Mouse (Mus musculus) hindbrain, embryonic 16.5 days (tissue): ENCODE data around the gene Pik3ip1. TPM values are rescaled to one million over a fixed set of nuclear protein-coding genes. Genes with fewer than 3 reads are reported as not detected.
A peak's percentile ranks its signal among the peaks of the same experiment; 100 is the strongest.

Experiments
- ATAC-seq: fragments of 200-750 bp; cut with Nextera tagmentation; 2 replicates; pipeline ENCODE4 v1.8.0; 2017; ENCODE audit warnings: moderate TSS enrichment, moderate library complexity
- H3K27ac ChIP-seq: fragments of 300-500 bp; sonication (generic); 2 replicates; pipeline ENCODE4 v1.5.1; 2014; ENCODE audit warnings: low read depth, mild to moderate bottlenecking, control low read depth, low read length, moderate library complexity
- H3K27me3 ChIP-seq: fragments of 300-500 bp; sonication (generic); replicated peaks from 2 replicates; pipeline ENCODE4 v1.6.1; 2014; ENCODE audit warnings: low read length; ENCODE audit not compliant: control insufficient read depth, insufficient read depth
- H3K36me3 ChIP-seq: fragments of 300-500 bp; sonication (generic); 2 replicates; pipeline ENCODE4 v1.6.1; 2014; ENCODE audit warnings: mild to moderate bottlenecking, low read length, moderate library complexity, mixed read lengths; ENCODE audit not compliant: control insufficient read depth, insufficient read depth
- H3K4me1 ChIP-seq: fragments of 300-500 bp; sonication (generic); 2 replicates; pipeline ENCODE4 v1.6.1; 2014; ENCODE audit warnings: low read depth, low read length; ENCODE audit not compliant: control insufficient read depth, insufficient read depth
- H3K4me2 ChIP-seq: fragments of 300-500 bp; sonication (generic); 2 replicates; pipeline ENCODE4 v1.6.1; 2014; ENCODE audit warnings: mild to moderate bottlenecking, low read length, control low read depth, moderate library complexity
- H3K4me3 ChIP-seq: fragments of 300-500 bp; sonication (generic); 2 replicates; pipeline ENCODE4 v1.5.1; 2014; ENCODE audit warnings: mild to moderate bottlenecking, low read length, control low read depth, moderate library complexity
- H3K9ac ChIP-seq: fragments of 300-500 bp; sonication (generic); 2 replicates; pipeline ENCODE4 v1.6.1; 2014; ENCODE audit warnings: low read depth, mild to moderate bottlenecking, control low read depth, low read length, moderate library complexity
- H3K9me3 ChIP-seq: fragments of 300-500 bp; sonication (generic); 2 replicates; pipeline ENCODE4 v1.6.1; 2014; ENCODE audit warnings: mild to moderate bottlenecking, low read length, moderate library complexity; ENCODE audit not compliant: control insufficient read depth
- WGBS: fragments of 180-500 bp; shearing (Covaris S2); extraction: QIAGEN DNeasy Blood & Tissue Kit; methylation state at CpG from one replicate; pipeline ENCODE4 v1.1.7; 2014; 5-methylcytosine and 5-hydroxymethylcytosine counted together
- polyA plus RNA-seq: library from polyadenylated mRNA; unstranded; fragments of >200 nt; fragmentation: Nextera tagmentation; extraction: Ambion mirVana; gene quantifications from 2 replicates; pipeline ENCODE4 v1.2.1, GENCODE M21; 2015

Pik3ip1 gene
- 30.8 and 36.1 TPM in 2 replicates for polyA plus RNA-seq

- no peak for ATAC-seq
Observed at GRCm38 (mm10) chr11:3329891-3330451, at the start of gene Pik3ip1. Gene Pik3ip1, plus strand, starts transcription at chr11:3330401.

GRCm38 (mm10) chr11:3282887-3283286, 47.3 kb upstream of the Pik3ip1 start:
- Histone ChIP-seq H3K4me3 (no peak overlapping the region), H3K36me3 (no peaks in the 10 kb centered on the region), H3K4me2 (no peak overlapping the region), H3K27ac (no peak overlapping the region), H3K27me3 (no peaks in the 10 kb centered on the region), H3K9me3 (no peaks in the 10 kb centered on the region), H3K4me1 (peaks cover 4% of the 10 kb centered on the region), H3K9ac (no peak overlapping the region)
- WGBS, result 84% methylated on average over 6 of the region's 6 CpGs
- no peak for ATAC-seq

More at GRCm38 (mm10) chr11:3329891-3330451, at the start of gene Pik3ip1:
- H3K4me2 ChIP-seq, result peak within 1 kb of the TSS; percentile 99
- peak within 1 kb of the TSS; percentile 83 for H3K27ac ChIP-seq
- no peaks in the 10 kb centered on the region; the same call in 1 of the 2 replicates for H3K36me3 ChIP-seq
- H3K9ac ChIP-seq, result peak within 1 kb of the TSS; percentile 80
- H3K27me3 ChIP-seq, result no peaks in the 10 kb centered on the region
- H3K4me1 ChIP-seq, result peaks cover 17% of the 10 kb centered on the region
- H3K4me3 ChIP-seq, result peak within 1 kb of the TSS; percentile 73
- no peaks in the 10 kb centered on the region for H3K9me3 ChIP-seq

GRCm38 (mm10) chr11:3283645-3284044, 46.6 kb upstream of the Pik3ip1 start:
- Histone ChIP-seq H3K27ac (no peak overlapping the region), H3K4me1 (peaks cover 11% of the 10 kb centered on the region), H3K4me2 (no peak overlapping the region), H3K27me3 (no peaks in the 10 kb centered on the region), H3K9ac (no peak overlapping the region), H3K4me3 (no peak overlapping the region), H3K9me3 (no peaks in the 10 kb centered on the region), H3K36me3 (no peaks in the 10 kb centered on the region)
- ATAC-seq, result no peak
- 95% methylated on average over 6 of the region's 6 CpGs for WGBS

GRCm38 (mm10) chr11:3285940-3286339, 44.3 kb upstream of the Pik3ip1 start:
- no peak overlapping the region for H3K4me3 ChIP-seq
- H3K9ac ChIP-seq, result no peak overlapping the region
- H3K4me1 ChIP-seq, result peaks cover 13% of the 10 kb centered on the region
- no peaks in the 10 kb centered on the region for H3K27me3 ChIP-seq
- no peak for ATAC-seq
- 88% methylated on average over 3 of the region's 3 CpGs for WGBS
- no peak overlapping the region for H3K27ac ChIP-seq
- no peaks in the 10 kb centered on the region for H3K36me3 ChIP-seq
- H3K4me2 ChIP-seq, result no peak overlapping the region
- H3K9me3 ChIP-seq, result no peaks in the 10 kb centered on the region

- Histone ChIP-seq H3K27ac (0 out of 2 replicates have a peak overlapping the region, but pooled peaks have one; percentile 6), H3K4me1 (peaks cover 20% of the 10 kb centered on the region), H3K36me3 (no peaks in the 10 kb centered on the region), H3K27me3 (no peaks in the 10 kb centered on the region), H3K9ac (no peak overlapping the region), H3K9me3 (no peaks in the 10 kb centered on the region), H3K4me2 (no peak overlapping the region), H3K4me3 (no peak overlapping the region)
- no peak for ATAC-seq
- 26% methylated on average over 6 of the region's 6 CpGs for WGBS
Observed at GRCm38 (mm10) chr11:3287131-3287530, 43.1 kb upstream of the Pik3ip1 start.

- WGBS, result 66% methylated on average over 5 of the region's 5 CpGs
- Histone ChIP-seq H3K9me3 (no peaks in the 10 kb centered on the region), H3K4me3 (no peak overlapping the region), H3K27me3 (no peaks in the 10 kb centered on the region), H3K36me3 (no peaks in the 10 kb centered on the region), H3K4me1 (peaks cover 28% of the 10 kb centered on the region), H3K27ac (no peak overlapping the region; the same call in 1 of the 2 replicates), H3K9ac (0 out of 2 replicates have a peak overlapping the region, but pooled peaks have one; percentile 23), H3K4me2 (peak overlapping the region; percentile 98)
- no peak for ATAC-seq
Observed at GRCm38 (mm10) chr11:3287921-3288320, 42.3 kb upstream of the Pik3ip1 start.

GRCm38 (mm10) chr11:3288521-3289301, 41.5 kb upstream of the Pik3ip1 start, which contains the start of gene Patz1:
Gene Patz1, plus strand, starts transcription at chr11:3288874.
- Histone ChIP-seq H3K27me3 (no peaks in the 10 kb centered on the region), H3K9ac (peak within 1 kb of the TSS; percentile 94), H3K4me1 (peaks cover 36% of the 10 kb centered on the region), H3K36me3 (no peaks in the 10 kb centered on the region), H3K4me3 (peak within 1 kb of the TSS; percentile 84), H3K4me2 (peak within 1 kb of the TSS; percentile 98), H3K27ac (peak within 1 kb of the TSS; percentile 100), H3K9me3 (no peaks in the 10 kb centered on the region)
- WGBS, result under 1% methylated on average over 41 of the region's 41 CpGs
- ATAC-seq, result peak; percentile 35

GRCm38 (mm10) chr11:3289302-3289802, 40.8 kb upstream of the Pik3ip1 start:
- peaks cover 42% of the 10 kb centered on the region for H3K4me1 ChIP-seq
- ATAC-seq, result peak; percentile 84
- peak overlapping the region; percentile 100 for H3K27ac ChIP-seq
- no peaks in the 10 kb centered on the region for H3K9me3 ChIP-seq
- peak overlapping the region; percentile 94 for H3K9ac ChIP-seq
- peak overlapping the region; percentile 98 for H3K4me2 ChIP-seq
- peak overlapping the region; percentile 84 for H3K4me3 ChIP-seq
- under 1% methylated on average over 28 of the region's 40 CpGs for WGBS
- H3K36me3 ChIP-seq, result peaks cover 4% of the 10 kb centered on the region; the same call in 1 of the 2 replicates
- H3K27me3 ChIP-seq, result no peaks in the 10 kb centered on the region
